Mouse (Mus musculus) CH12.LX (cell line): ENCODE data around the gene Oxct1. TPM values are rescaled to one million over a fixed set of nuclear protein-coding genes. Genes with fewer than 3 reads are reported as not detected.

Source experiments
- DNase-seq: peaks from one replicate; pipeline ENCODE4 v3.0.0-alpha.2; 2013; ENCODE audit errors: extremely low read depth
- H3K27ac ChIP-seq: 2 replicates; pipeline ENCODE4 v1.5.1; 2012; ENCODE audit warnings: low read depth, mild to moderate bottlenecking, control low read depth, moderate library complexity; ENCODE audit not compliant: insufficient read depth
- H3K27me3 ChIP-seq: replicated peaks from 2 replicates; pipeline ENCODE3; 2012; ENCODE audit warnings: inconsistent platforms
- H3K36me3 ChIP-seq, 2 experiments: replicated peaks in 1 of 2; 2 replicates each; pipeline versions ENCODE3 to v1.6.1; 2012; ENCODE audit warnings: inconsistent platforms in 1 of 2, low read length in 1 of 2, mild to moderate bottlenecking in 1 of 2, mixed read lengths in 1 of 2, moderate library complexity in 1 of 2; ENCODE audit not compliant: control insufficient read depth in 1 of 2, insufficient read depth in 1 of 2
- H3K4me1 ChIP-seq, 2 experiments: 2 replicates each; pipeline ENCODE4 v1.6.1; 2012; ENCODE audit warnings: inconsistent platforms in 1 of 2, moderate library complexity in 1 of 2; ENCODE audit not compliant: insufficient read depth in 2 of 2, control insufficient read depth in 1 of 2
- H3K4me2 ChIP-seq: 2 replicates; pipeline ENCODE4 v1.6.1; 2012; ENCODE audit warnings: low read depth, mild to moderate bottlenecking, control low read depth; ENCODE audit not compliant: poor library complexity, insufficient read depth, severe bottlenecking
- H3K4me3 ChIP-seq, 3 experiments: fragments of 150-350 bp in 1 of 3; sonication (generic) in 1 of 3; replicated peaks in 1 of 3; 2 replicates each; pipeline versions ENCODE3 to v1.5.1; 2011 to 2012; ENCODE audit warnings: low read depth in 2 of 3, low read length in 2 of 3, mild to moderate bottlenecking in 2 of 3, moderate library complexity in 2 of 3, control low read depth in 1 of 3, improper control_type of control experiment in 1 of 3, inconsistent platforms in 1 of 3, mixed read lengths in 1 of 3; ENCODE audit not compliant: poor library complexity in 1 of 3
- H3K79me2 ChIP-seq: replicated peaks from 2 replicates; pipeline ENCODE4 v1.6.1; 2012; ENCODE audit warnings: mild to moderate bottlenecking, moderate library complexity; ENCODE audit not compliant: control insufficient read depth, poor library complexity, insufficient read depth, severe bottlenecking; ENCODE audit errors: extremely low read depth
- H3K9ac ChIP-seq: 2 replicates; pipeline ENCODE4 v1.6.1; 2012; ENCODE audit warnings: low read depth, mild to moderate bottlenecking, control low read depth, moderate library complexity; ENCODE audit not compliant: insufficient read depth
- H3K9me3 ChIP-seq: replicated peaks from 2 replicates; pipeline ENCODE3; 2012; ENCODE audit warnings: low read length, inconsistent platforms, mixed read lengths
- BHLHE40 ChIP-seq: IDR thresholded peaks from 2 replicates; pipeline ENCODE4 v1.6.1; 2011; ENCODE audit warnings: mild to moderate bottlenecking, low read depth, low read length, improper control_type of control experiment
- CTCF ChIP-seq, 2 experiments: IDR thresholded peaks in 1 of 2; conservative IDR thresholded peaks in 1 of 2; 2 replicates each; pipeline ENCODE4 v1.5.1; 2011 to 2012; ENCODE audit warnings: low read depth in 2 of 2, low read length in 2 of 2, improper control_type of control experiment in 1 of 2, inconsistent platforms in 1 of 2, mild to moderate bottlenecking in 1 of 2, moderate library complexity in 1 of 2
- KAT2A ChIP-seq: IDR thresholded peaks from 2 replicates; pipeline ENCODE4 v1.6.1; 2012; ENCODE audit warnings: low read length, improper control_type of control experiment, inconsistent platforms; ENCODE audit not compliant: insufficient replicate concordance
- MAX ChIP-seq: IDR thresholded peaks from 2 replicates; pipeline ENCODE4 v1.6.1; 2011; ENCODE audit warnings: low read length, improper control_type of control experiment
- MXI1 ChIP-seq: IDR thresholded peaks from 2 replicates; pipeline ENCODE4 v1.6.1; 2011; ENCODE audit warnings: mild to moderate bottlenecking, low read depth, low read length, improper control_type of control experiment
- MYC ChIP-seq: IDR thresholded peaks from 2 replicates; pipeline ENCODE4 v1.6.1; 2011; ENCODE audit warnings: low read depth, mild to moderate bottlenecking, improper control_type of control experiment, low read length
- NRF1 ChIP-seq: IDR thresholded peaks from 2 replicates; pipeline ENCODE4 v1.6.1; 2014; ENCODE audit warnings: low read depth, mild to moderate bottlenecking, inconsistent platforms, low read length, improper control_type of control experiment, moderate library complexity
- PAX5 ChIP-seq: IDR thresholded peaks from 2 replicates; pipeline ENCODE4 v1.6.1; 2012; ENCODE audit warnings: low read length, inconsistent platforms, mixed read lengths
- RAD21 ChIP-seq: IDR thresholded peaks from 2 replicates; pipeline ENCODE4 v1.6.1; 2011; ENCODE audit warnings: low read depth, mild to moderate bottlenecking, low read length, improper control_type of control experiment, moderate library complexity
- SIN3A ChIP-seq: IDR thresholded peaks from 2 replicates; pipeline ENCODE4 v1.6.1; 2012; ENCODE audit warnings: low read length, improper control_type of control experiment, inconsistent platforms
- USF1 ChIP-seq: IDR thresholded peaks from 2 replicates; pipeline ENCODE4 v1.6.1; 2014; ENCODE audit warnings: low read depth, mild to moderate bottlenecking, inconsistent platforms, low read length, improper control_type of control experiment
- ZC3H11A ChIP-seq: IDR thresholded peaks from 2 replicates; pipeline ENCODE4 v1.6.1; 2012; ENCODE audit warnings: low read depth, mild to moderate bottlenecking, inconsistent platforms, low read length, improper control_type of control experiment
- ZMIZ1 ChIP-seq: IDR thresholded peaks from 2 replicates; pipeline ENCODE4 v1.6.1; 2012; ENCODE audit warnings: low read depth, mild to moderate bottlenecking, inconsistent platforms, low read length, improper control_type of control experiment
- dilution Hi-C: fragments of 300-500 bp; cut with MboI; formaldehyde crosslinking; loops from 2 replicates; pipeline ENCODE4 v1.14.3; 2020; ENCODE audit warnings: low sequenced_read_pairs; ENCODE audit not compliant: extremely low pct_unique_long_range_greater_than_20kb, extremely low pct_ligation_motif_present
- in situ Hi-C: fragments of 300-500 bp; cut with MboI; formaldehyde crosslinking; loops from 3 replicates; pipeline ENCODE4 v1.14.3; 2019; ENCODE audit warnings: low sequenced_read_pairs, low pct_ligation_motif_present, low pct_unique_long_range_greater_than_20kb, mixed read lengths
- polyA plus RNA-seq: library from polyadenylated mRNA; unstranded; fragments of >175 nt; gene quantifications from 2 replicates; pipeline ENCODE4 v1.2.1, GENCODE M21; 2012; ENCODE audit warnings: low read depth; ENCODE audit not compliant: insufficient read length
- total RNA-seq, 2 experiments: library from RNA; depleted of rRNA; stranded (reverse); fragments of 300-350 nt in 1 of 2; fragments of >200 nt in 1 of 2; gene quantifications; 2 replicates each; pipeline ENCODE4 v1.2.3; 2012 to 2014

Gene Oxct1
- total and polyA plus RNA-seq, 3 experiments = 101 to 127 (median 105) TPM

DNA sequence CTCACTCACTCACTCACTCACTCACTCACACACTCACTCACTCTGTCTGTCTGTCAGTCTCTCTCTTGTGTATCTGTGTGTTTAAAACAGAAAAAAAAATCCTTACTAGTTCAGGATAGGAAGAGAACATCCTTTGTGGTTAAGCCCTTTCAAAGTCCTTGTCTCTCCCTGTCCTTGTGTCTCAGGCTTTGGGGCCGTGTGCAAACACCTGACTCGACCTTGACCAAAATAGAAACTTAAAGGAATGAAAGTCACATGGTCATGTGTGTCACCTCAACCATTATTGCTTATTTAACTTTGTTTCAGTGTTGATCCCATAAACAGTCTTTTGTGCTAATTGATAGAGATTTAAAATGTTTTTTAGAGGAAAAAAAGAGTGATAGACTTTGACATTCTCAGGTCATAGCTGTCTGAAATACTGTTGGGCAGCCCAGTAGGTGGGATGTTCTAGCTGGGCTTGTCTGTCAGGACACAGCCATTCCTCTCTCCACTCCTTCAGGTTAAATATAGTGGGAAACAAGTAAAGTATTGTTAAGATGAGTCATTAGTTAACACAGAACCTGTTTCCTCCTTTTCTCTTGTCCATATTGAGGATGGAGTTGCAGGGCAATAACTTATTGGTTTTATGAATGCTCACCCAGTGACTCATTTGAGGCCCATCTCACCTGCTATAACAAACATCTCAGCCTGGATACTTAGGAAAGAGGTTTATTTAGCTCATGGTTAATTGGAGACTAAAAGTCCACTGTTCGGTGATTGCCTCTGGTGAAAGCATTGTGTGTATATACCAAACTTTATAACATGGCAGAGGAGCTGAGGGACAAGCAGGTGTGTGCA, 7.2 kb downstream of the Oxct1 start:
- H3K4me2 ChIP-seq = no peak overlapping the region
- H3K9me3 ChIP-seq = no peaks in the 10 kb centered on the region
- H3K27me3 ChIP-seq = no peaks in the 10 kb centered on the region
- no peak for TF ChIP-seq RAD21
- TF ChIP-seq SIN3A = no peak
- TF ChIP-seq USF1 = no peak
- no peak for TF ChIP-seq MYC
- TF ChIP-seq MAX = no peak
- no peak for TF ChIP-seq NRF1
- TF ChIP-seq BHLHE40 = no peak
- no peak for DNase-seq
- in situ Hi-C loops = loop anchor here (25.0 kb wide), 1 partner anchor 1079 kb away; the partner anchor contains the start of genes Card6 and Rpl37
- peaks cover 3% of the 10 kb centered on the region; the same call in 1 of the 2 replicates for H3K79me2 ChIP-seq
- H3K27ac ChIP-seq = no peak overlapping the region
- H3K4me3 ChIP-seq = no peak overlapping the region
- H3K36me3 ChIP-seq = peaks cover 9 to 52% of the 10 kb centered on the region in 2 experiments
- no peak overlapping the region for H3K9ac ChIP-seq
- dilution Hi-C loops = no loop called here
- peaks cover 0 to 29% of the 10 kb centered on the region in 2 experiments; a peak in 2 of 4 replicates for H3K4me1 ChIP-seq

DNA sequence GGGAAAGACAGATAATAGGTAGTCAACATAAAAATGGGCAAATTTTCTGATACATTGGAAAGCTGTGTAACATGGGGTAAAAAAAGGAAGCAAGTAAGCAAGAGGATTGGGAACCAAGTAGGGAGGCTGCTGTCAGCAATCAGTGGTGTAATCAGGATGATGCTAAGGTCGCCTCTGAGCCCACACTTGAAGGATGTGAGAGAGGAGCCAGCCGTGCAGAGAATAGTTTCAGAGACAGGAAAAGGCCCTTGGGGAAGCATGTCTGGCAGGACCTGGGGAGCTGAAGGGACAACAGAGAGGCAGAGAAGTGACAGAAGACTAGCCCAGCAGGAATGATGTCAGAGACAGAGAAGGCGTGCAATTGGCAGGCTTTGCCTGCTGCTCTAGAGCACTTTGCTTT, 16.2 kb downstream of the Oxct1 start:
- DNase-seq = no peak
- no peak overlapping the region for H3K4me3 ChIP-seq
- H3K27ac ChIP-seq = no peak overlapping the region
- no peak overlapping the region for H3K4me2 ChIP-seq
- no peaks in the 10 kb centered on the region for H3K79me2 ChIP-seq
- no peaks in the 10 kb centered on the region for H3K27me3 ChIP-seq
- no peak overlapping the region for H3K9ac ChIP-seq
- peaks cover 3 to 22% of the 10 kb centered on the region in 2 experiments; a peak in 3 of 4 replicates for H3K4me1 ChIP-seq
- no peaks in the 10 kb centered on the region for H3K9me3 ChIP-seq
- dilution Hi-C loops (no loop called here), in situ Hi-C loops (loop anchor here (5.0 to 25.0 kb wide), 2 partner anchors 85 to 1070 kb away; partner anchors contain the start of genes Card6 and Rpl37)
- peaks cover 7 to 56% of the 10 kb centered on the region in 2 experiments for H3K36me3 ChIP-seq
- no peak for TF ChIP-seq MXI1
- no peak for TF ChIP-seq BHLHE40
- no peak for TF ChIP-seq ZMIZ1
- TF ChIP-seq ZC3H11A = no peak
- no peak for TF ChIP-seq CTCF (conservative IDR thresholded peaks at IDR 0.05 in 1 of 2, IDR thresholded peaks at IDR 0.05 in 1 of 2; ENCODE audit: low read depth in 2 of 2, low read length in 2 of 2)
- TF ChIP-seq KAT2A = no peak
- no peak for TF ChIP-seq PAX5
- TF ChIP-seq USF1 = no peak
